Mouse (Mus musculus) heart, postnatal 25 days (tissue): ENCODE measurements around the gene Grk2. TPM values are rescaled to one million over a fixed set of nuclear protein-coding genes. Genes with fewer than 3 reads are reported as not detected.

Source experiments
- DNase-seq: peaks from one replicate; pipeline ENCODE4 v3.0.0; 2022; ENCODE audit warnings: low spot score
- intact Hi-C: fragments of 180-260 bp; cut with DNase I; formaldehyde crosslinking; loops from one replicate; pipeline ENCODE4 v1.15.1; 2025
- total RNA-seq, 2 experiments: library from RNA; stranded (reverse); gene quantifications; 2 replicates each; pipeline ENCODE4 v1.2.3; 2021

Gene Grk2
- 10 to 100 TPM; 49.3 to 57.9 TPM for total RNA-seq

DNA sequence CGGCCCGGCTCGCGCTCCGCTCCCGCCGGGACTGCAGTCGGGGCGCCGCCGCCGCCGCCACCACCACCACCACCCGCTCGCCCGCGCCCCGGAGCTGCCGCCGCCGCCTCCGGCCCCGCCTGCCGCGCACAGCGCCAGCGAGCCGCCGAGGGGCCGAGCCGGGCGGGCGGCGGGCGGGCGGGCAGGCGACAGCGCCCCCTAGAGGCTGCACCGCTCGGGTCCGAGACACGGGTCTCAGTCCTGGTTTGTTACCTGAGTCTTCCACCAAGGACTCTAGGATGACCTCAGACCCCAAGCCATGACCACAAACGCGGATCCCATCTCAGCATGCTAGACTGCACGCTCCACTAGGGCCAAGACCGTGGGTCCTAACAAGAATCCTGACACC is at the start of gene Grk2:
Grk2 (minus strand) TSS at position 33 of the 388 bp plus-strand sequence.
- intact Hi-C loops = loop anchor here (5.0 kb wide), 1 partner anchor 99 kb away; no protein-coding TSS in a partner anchor
- peak; percentile 70 for DNase-seq

DNA sequence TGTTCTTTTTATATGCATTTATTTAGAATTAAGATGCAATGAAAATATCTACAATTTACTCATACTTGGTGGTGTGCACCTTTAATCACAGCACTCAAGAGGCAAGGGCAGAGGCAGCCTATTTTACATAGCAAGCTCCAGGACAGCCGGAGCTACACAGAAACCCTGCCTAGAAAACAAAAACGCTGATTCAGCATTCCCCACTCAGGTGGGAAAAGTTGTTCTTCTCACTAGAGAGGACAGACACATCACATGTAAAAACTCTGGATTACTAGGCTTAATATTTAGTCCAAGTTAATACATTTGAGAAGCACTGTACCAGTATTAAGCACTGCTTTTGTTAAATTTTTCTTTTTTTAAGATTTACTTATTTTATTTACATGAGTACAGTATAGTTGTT is 43.4 kb upstream of the Grk2 start:
- DNase-seq = no peak
- intact Hi-C loops = loop anchor here (5.0 kb wide), 1 partner anchor 38 kb away; no protein-coding TSS in a partner anchor

DNA sequence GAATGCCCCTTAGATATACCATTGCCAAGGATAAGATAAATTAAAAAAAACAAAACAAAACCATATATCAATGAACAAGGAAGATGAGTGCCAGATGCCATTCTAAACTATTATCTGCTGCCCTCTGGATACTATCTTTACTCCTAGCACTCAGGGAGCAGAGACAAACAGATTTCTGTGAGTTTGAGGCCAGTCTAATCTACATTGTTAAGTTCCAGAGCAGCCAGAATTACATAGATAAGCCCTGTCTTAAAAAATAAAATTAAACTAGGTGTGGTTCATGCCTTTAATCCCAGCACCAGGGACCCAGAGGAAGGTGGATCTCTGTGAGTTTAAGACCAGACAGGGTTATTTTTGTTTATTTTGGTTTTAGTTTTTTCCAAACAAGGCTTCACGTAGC is 40.5 kb upstream of the Grk2 start:
- intact Hi-C loops = loop anchor here (5.0 kb wide), 1 partner anchor 41 kb away; no protein-coding TSS in a partner anchor
- DNase-seq = no peak

DNA sequence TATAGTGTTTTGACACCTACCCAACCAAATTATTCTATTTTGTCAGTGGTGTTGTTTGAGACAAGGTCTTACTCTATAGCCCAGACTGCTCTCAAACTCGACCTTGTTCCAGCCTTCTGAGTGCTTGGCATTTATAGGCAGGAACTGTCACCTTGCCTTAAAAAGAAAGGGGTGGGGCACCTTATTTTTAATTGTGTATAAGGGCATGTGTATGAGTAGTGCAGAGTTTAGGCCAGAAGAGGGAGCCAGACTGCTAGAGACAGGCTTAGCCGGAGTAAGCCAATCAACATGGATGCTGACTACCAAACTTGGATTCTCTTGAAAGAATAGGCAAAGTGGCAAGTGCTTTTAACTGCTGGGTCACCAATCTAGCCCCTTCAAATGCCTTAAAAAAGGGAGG is 32.1 kb upstream of the Grk2 start:
- intact Hi-C loops = loop anchor here (1.0 to 5.0 kb wide), 2 partner anchors 59 to 79 kb away; partner anchors contain the start of gene Kdm2a
- no peak for DNase-seq

DNA sequence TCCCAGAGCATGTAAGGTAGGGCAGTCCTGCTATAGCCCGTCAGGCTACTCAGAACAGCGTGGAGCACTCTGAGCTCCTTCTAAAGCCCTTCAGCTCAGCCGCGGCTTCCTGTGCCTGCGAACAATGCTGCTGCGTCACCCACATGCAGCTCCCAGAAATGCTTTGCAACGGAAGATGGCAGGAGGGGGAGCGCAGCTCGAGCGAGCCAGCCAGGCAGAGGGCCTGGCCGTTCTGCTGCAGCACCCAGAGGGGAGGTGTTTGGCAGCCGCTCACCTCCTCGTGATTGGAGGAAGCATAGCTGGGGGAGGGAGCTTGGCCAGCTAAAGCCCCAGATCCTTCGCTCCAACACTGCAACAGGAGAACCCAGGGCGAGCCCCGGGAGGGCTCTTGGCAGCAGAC is 27.8 kb upstream of the Grk2 start:
- peak; percentile 95 for DNase-seq
- intact Hi-C loops = no loop called here

DNA sequence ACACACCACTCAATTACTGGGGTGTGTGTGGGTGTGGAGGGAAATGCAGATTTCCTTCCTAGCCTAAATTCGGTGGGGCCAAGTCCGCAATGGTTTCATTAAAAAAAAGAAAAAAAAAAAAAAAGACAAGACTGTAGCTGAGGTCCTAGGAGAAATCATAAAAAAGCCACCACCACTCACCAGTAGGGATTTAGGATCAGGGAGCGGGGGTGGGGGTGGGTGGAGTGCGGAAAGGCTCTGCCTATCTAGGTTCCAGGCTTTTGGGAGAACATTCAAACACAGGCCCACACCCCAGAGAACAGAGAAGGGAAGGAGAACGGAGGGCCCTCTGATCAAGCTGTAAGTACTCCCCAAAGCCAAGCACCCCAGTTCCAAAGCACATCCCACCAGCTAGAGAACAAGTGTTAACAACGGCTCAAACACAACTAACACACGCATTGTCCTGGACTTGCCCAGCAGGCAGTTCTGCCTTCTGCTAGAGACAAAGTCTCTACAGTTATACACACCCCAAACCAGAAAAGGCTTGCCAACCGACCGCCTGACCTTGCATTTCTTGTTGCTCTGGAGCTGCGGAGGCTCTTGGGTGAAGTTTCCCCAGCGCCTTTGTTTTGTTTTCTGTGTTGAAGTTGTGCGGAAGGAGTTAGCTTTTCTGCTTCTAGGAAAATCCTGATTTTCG is 27.2 kb upstream of the Grk2 start:
- intact Hi-C loops = no loop called here
- DNase-seq = no peak

DNA sequence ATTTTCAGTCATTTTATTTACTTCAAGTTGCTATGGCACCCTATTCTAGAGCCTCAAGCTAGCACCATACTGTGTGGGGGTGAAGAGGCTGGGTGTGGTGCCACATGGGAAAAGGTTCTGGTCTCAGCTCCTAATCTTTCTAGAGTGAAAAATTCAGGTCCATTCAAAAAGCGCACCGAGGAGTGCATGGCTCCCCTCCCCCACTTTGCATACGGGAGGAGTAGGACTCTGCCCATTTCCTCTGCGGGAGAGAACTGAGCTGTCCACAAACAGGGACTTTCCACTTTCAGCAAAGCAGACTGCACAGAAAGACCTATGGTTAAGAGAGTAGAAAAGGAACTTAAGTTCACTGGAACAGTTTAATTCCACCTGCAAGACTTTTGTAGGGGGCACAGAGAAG is 26.6 kb upstream of the Grk2 start:
- intact Hi-C loops = no loop called here
- DNase-seq = no peak

DNA sequence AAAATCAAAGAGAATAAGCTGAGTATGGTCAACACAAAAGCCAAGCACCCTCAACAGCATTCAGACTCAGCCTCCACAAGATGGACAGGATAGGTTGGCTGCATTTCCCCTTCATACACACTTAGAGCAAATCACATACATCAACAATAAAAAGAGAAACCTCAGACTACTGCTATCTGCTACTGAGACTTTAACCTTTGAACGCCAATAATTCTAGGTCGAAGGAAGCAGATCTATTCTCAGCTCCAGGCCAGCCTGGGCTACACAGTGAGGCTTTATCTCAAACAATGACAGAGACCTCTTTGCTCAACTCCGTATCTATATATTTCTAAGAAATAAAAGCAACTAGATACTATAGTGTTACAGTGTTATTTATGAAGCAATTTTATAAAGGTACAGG is 25.3 kb upstream of the Grk2 start:
- DNase-seq = no peak
- intact Hi-C loops = no loop called here

DNA sequence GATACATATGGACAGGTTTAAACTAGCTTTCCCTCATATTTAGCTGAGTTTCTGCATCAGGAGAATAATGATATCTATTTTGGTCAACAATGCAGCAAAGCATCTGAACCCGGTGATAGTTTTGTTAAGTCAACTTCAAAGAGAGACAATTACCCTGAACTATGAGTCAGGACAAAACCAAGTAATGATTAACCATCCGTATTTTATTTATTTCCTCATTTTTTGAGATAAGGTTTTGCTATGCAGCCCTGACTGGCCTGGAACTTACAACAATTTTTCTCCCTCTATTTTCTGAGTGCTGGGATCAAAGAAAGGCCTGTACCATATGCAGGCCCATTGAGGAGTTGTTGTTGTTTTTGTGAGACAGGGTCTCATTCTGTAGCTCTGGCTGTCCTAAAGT is 24.6 kb upstream of the Grk2 start:
- no peak for DNase-seq
- intact Hi-C loops = no loop called here

DNA sequence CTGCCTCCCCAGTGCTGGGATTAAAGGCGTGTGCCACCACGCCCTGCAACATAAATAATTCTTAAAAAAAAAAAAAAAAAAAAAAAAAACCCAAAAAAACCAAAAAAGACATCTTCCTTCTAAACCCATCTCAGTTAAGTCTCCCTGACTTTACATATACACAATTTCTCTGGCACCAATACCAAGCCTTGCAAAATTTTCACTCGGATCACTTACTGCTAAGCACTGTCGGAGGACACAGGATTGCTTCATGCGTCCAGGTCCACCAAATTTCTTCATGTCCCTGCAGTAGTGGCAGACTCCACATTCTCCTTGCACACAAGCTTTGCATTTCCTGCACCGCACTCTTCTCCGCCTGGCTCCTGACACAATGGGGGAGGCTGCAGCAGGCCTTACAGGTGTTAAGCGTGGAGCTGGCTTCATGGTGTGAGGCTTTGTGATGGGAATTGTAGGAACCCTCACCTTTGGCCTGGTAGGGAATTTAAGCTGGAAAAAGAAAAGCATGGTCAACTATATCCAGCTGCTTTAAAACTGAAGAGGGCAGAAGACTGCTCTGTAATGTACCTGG is 22.8 kb upstream of the Grk2 start:
- no peak for DNase-seq
- intact Hi-C loops = no loop called here

DNA sequence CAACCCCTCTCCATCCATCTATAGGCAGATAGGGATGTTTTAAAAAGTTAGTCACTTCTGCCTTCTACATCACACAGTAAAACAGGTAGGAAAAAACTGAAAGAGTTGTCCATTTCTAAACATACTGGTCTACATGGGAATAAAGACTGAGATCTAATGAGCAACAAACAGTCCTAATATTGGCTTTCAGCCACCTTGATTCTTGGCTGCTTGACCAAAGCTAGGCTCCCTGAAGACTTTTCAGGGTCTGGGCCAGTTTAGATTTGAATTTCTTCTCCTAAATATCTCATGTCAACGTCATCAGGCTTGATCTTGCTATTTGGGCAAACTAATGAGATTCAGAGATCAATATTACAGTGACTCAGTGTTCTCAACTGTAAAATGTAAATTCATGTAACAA is 20.9 kb upstream of the Grk2 start:
- intact Hi-C loops = no loop called here
- DNase-seq = no peak

DNA sequence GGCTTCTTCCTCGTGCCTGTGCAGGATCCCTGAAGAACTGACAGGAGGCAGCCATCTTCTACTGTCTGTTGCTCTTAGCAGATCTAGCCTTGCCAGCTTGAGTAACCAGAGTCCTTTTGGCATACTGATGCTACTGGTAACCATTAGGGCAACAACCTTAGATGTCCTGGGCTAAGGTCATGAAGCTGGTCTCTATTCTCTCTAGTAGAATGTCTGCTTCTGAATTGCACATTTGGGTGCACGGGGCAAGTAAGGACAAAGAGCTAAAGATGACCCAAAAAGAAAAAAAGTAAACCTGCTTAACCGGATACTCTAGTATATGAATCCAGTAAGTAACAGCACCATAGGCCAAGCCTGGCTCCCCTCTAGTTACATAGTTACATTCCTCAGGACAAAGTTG is 20.1 kb upstream of the Grk2 start:
- intact Hi-C loops = no loop called here
- DNase-seq = no peak

DNA sequence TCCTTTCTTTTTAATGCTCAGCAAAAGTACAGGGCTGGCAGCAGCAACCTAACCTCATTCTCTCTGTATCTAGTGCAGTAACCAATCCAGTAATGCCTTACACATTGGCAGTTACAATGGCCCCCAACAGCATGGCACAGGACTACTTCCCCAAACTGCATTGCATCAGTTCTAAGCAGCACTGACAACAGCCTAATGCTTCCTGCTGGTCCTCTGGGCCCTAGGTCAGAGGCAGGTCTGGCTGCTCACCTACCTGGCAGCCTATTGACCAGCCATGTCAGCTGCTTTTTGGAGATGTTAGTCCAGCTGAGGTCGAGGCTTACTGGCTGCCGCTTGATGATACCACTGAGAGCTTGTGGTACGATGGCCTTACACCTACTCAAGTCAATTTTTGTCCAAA is 16.1 kb upstream of the Grk2 start:
- DNase-seq = no peak
- intact Hi-C loops = no loop called here

DNA sequence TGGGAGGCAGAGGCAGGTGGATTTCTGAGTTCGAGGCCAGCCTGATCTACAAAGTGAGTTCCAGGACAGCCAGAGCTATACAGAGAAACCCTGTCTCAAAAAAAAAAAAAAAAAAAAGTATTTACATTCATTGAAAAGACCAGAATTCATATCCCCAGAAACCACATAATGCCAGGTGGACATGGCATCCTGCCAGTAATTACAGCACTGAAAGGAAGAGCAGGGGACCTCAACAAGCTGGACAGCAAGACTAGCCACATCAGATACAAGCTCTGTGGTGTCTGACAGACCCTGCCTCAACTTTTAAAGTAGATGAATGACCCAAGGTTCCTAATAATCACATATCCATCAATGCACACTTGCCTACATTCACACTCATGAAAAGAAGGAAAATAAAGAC is 15.6 kb upstream of the Grk2 start:
- no peak for DNase-seq
- intact Hi-C loops = no loop called here

DNA sequence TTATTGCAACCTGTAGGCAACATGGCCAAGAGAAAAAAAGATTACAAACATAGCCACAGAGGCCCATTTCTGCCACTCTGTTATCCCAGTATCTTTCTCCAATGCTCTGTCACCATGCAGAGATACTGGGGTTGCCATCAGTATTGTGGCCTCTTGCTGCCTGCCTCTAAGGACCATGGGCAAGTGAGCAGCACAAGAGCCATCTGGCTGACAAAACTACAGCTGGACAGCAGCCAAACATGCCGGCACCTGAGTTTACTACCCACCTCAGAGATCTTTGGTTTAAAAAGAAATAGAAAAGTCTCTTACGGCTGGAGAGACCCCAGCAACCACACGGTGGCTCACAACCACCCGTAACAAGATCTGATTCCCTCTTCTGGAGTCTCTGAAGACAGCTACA is 13.2 kb upstream of the Grk2 start:
- intact Hi-C loops = no loop called here
- DNase-seq = no peak

DNA sequence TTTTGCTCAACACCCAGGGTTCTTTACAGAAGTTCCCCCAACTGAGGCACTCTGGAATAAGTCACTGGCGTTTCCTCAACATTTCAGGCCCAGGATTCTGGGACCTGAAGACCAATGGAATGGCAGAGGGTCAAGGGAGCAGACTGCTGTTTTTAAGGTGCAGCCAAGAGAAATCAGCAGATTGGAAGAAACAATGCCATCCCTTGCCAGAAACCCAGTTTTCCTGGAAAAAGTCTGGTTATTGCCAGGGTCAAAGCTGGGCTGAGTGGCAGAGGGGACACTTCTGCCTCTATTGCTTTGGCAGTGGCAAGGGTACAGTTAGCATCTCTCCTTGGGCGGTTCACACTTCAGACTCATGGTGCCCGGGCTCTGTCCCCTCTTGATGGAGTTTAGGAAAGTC is 11.2 kb upstream of the Grk2 start:
- DNase-seq = no peak
- intact Hi-C loops = no loop called here

DNA sequence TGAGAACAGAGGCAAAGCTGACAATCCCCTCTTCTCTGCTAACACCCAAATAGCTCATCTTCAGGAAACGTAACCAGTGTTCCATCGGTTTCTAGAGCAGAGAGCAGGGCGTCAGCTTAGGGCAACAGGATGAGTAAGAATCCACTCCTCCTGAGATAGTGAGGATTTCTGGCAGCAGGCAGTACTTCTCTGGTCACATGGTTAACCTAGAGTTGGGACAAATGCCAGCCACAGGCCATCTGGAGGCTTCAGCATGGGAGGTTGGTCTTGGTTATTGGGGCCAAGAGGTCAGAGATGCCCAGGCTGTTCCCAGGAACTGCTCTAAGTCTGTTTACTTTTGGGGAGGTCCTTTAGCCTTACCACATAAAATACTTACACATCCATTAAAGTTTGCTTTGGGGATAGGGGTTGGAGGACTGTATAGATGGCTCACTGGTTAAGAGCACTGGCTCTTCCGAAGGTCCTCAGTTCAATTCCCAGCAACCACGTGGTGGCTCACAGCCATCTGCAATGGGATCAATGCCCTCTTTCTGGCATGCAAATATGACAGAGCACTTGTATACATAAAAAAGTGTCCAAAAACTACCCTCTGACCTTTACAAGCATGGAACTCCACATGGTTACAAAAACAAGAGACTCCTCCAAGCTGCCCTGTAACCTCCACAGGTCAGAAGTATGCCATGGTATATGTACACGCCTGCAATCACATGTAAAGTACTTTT is 9.4 kb upstream of the Grk2 start:
- DNase-seq = no peak
- intact Hi-C loops = no loop called here

DNA sequence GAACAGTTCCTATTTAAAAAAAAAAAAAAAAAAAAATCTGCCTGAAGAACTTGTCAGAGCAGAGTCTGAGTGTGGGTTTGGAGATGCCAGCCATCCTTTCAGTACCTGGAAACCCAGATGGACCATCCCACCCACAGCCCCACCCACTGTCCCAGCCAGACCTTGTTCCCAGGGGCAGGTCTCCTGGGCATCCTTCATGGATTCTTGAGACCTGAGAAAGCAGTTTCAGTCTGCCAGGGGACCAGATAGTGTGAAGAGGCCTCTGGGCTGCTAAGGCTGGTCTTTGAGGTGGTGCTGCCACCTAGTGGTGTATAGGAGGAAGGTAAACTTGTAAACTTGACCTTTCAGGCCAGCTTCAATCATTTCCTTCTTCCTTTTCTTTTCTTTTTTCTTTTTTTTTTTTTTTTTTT is 3.8 kb upstream of the Grk2 start:
- intact Hi-C loops = loop anchor here (5.0 kb wide), 1 partner anchor 102 kb away; no protein-coding TSS in a partner anchor
- no peak for DNase-seq

DNA sequence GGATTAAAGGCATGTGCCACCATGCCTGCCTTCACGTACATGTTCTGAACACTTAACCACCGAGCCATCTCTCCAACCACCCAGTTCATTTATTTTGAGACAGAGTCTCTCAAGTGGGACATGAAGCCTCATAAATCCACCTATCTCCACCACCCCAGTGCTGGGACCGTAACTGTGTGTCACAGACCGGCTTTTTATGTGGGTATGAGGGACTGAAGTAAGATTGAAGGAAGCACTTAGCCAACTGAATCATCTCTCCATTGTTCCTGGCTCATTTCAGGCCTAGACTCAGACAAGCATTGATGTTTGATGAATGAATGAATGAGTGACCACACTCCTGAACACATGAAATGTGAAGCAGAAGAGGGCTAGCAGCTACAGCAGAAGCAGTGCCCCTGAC is 3.3 kb upstream of the Grk2 start:
- intact Hi-C loops = loop anchor here (5.0 kb wide), 1 partner anchor 102 kb away; no protein-coding TSS in a partner anchor
- DNase-seq = no peak

DNA sequence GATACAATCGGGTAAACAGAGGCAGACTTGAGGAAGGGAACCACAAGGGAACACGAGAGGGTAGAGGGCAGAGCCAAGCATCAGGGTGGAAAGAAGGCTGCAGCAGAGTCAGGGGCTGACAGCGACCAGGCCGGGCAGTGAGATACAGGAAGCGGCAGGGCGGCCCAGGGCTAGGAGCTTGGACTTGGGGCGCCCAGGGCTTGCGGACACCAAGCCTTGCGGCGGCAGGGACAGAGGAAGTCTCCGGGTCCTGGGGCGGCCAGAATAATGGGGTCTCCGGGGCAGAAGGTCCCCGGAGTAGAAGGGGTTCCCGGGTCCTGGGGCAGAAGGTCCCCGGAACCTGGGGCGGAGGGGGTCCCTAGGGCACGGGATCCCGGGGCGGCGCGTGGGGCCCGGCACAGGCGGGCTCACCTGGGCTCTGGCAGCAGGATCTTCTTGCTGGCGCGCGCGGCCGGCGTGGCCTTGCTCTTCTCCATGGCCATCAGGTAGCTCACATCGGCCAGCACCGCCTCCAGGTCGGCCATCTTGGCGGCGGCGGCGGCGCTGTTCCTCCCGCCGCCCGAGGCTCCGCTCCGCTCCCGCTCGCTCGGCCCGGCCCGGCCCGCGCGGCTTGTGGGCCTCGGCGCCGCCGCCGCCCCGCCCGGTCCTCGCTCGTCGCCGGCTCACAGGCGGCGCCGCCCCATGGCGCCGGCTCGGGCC is 382 bp downstream of the Grk2 start:
- no peak for DNase-seq
- intact Hi-C loops = loop anchor here (2.0 to 5.0 kb wide), 2 partner anchors 21 to 98 kb away; no protein-coding TSS in a partner anchor
